Mouse (Mus musculus) lung, adult 2 months (tissue): Measurements from ENCODE around the gene Serhl.

Experiments
- CTCF ChIP-seq: fragments of 200-500 bp; IDR thresholded peaks from 2 replicates; pipeline ENCODE4 v1.5.1; 2011; ENCODE audit warnings: mild to moderate bottlenecking, low read length, control low read depth; ENCODE audit not compliant: insufficient read depth
- POLR2A ChIP-seq: fragments of 200-500 bp; IDR thresholded peaks from 2 replicates; pipeline ENCODE4 v1.6.1; 2011; ENCODE audit warnings: low read depth, mild to moderate bottlenecking, control low read depth, low read length, borderline replicate concordance; ENCODE audit errors: extremely low read depth

- no peak for TF ChIP-seq CTCF
- peak; percentile 72; the same call in 1 of the 2 replicates for TF ChIP-seq POLR2A
Observed at GRCm38 (mm10) chr15:83122566-83123145, 33.4 kb downstream of the Serhl start, which contains the start of gene Rrp7a.
